Mouse (Mus musculus) CH12.LX (cell line): ENCODE data around the gene Skint1. TPM values are rescaled to one million over a fixed set of nuclear protein-coding genes. Genes with fewer than 3 reads are reported as not detected.

Experiments
- DNase-seq: peaks from one replicate; pipeline ENCODE4 v3.0.0-alpha.2; 2013; ENCODE audit errors: extremely low read depth
- H3K27ac ChIP-seq: 2 replicates; pipeline ENCODE4 v1.5.1; 2012; ENCODE audit warnings: low read depth, mild to moderate bottlenecking, control low read depth, moderate library complexity; ENCODE audit not compliant: insufficient read depth
- H3K27me3 ChIP-seq: replicated peaks from 2 replicates; pipeline ENCODE3; 2012; ENCODE audit warnings: inconsistent platforms
- H3K36me3 ChIP-seq, 2 experiments: replicated peaks in 1 of 2; 2 replicates each; pipeline versions ENCODE3 to v1.6.1; 2012; ENCODE audit warnings: inconsistent platforms in 1 of 2, low read length in 1 of 2, mild to moderate bottlenecking in 1 of 2, mixed read lengths in 1 of 2, moderate library complexity in 1 of 2; ENCODE audit not compliant: control insufficient read depth in 1 of 2, insufficient read depth in 1 of 2
- H3K4me1 ChIP-seq, 2 experiments: 2 replicates each; pipeline ENCODE4 v1.6.1; 2012; ENCODE audit warnings: inconsistent platforms in 1 of 2, moderate library complexity in 1 of 2; ENCODE audit not compliant: insufficient read depth in 2 of 2, control insufficient read depth in 1 of 2
- H3K4me2 ChIP-seq: 2 replicates; pipeline ENCODE4 v1.6.1; 2012; ENCODE audit warnings: low read depth, mild to moderate bottlenecking, control low read depth; ENCODE audit not compliant: poor library complexity, insufficient read depth, severe bottlenecking
- H3K4me3 ChIP-seq, 3 experiments: fragments of 150-350 bp in 1 of 3; sonication (generic) in 1 of 3; replicated peaks in 1 of 3; 2 replicates each; pipeline versions ENCODE3 to v1.5.1; 2011 to 2012; ENCODE audit warnings: low read depth in 2 of 3, low read length in 2 of 3, mild to moderate bottlenecking in 2 of 3, moderate library complexity in 2 of 3, control low read depth in 1 of 3, improper control_type of control experiment in 1 of 3, inconsistent platforms in 1 of 3, mixed read lengths in 1 of 3; ENCODE audit not compliant: poor library complexity in 1 of 3
- H3K79me2 ChIP-seq: replicated peaks from 2 replicates; pipeline ENCODE4 v1.6.1; 2012; ENCODE audit warnings: mild to moderate bottlenecking, moderate library complexity; ENCODE audit not compliant: control insufficient read depth, poor library complexity, insufficient read depth, severe bottlenecking; ENCODE audit errors: extremely low read depth
- H3K9ac ChIP-seq: 2 replicates; pipeline ENCODE4 v1.6.1; 2012; ENCODE audit warnings: low read depth, mild to moderate bottlenecking, control low read depth, moderate library complexity; ENCODE audit not compliant: insufficient read depth
- H3K9me3 ChIP-seq: replicated peaks from 2 replicates; pipeline ENCODE3; 2012; ENCODE audit warnings: low read length, inconsistent platforms, mixed read lengths
- CHD2 ChIP-seq: IDR thresholded peaks from 2 replicates; pipeline ENCODE4 v1.6.1; 2011; ENCODE audit warnings: low read length, improper control_type of control experiment
- E2F4 ChIP-seq: IDR thresholded peaks from 2 replicates; pipeline ENCODE4 v1.6.1; 2011; ENCODE audit warnings: low read depth, low read length, improper control_type of control experiment; ENCODE audit not compliant: insufficient replicate concordance
- EP300 ChIP-seq: IDR thresholded peaks from 2 replicates; pipeline ENCODE4 v1.6.1; 2011; ENCODE audit warnings: low read length, improper control_type of control experiment
- ETS1 ChIP-seq: conservative IDR thresholded peaks from 2 replicates; pipeline ENCODE4 v1.6.1; 2012; ENCODE audit warnings: low read depth, mild to moderate bottlenecking, inconsistent platforms, low read length, improper control_type of control experiment, moderate library complexity
- GABPA ChIP-seq: IDR thresholded peaks from 2 replicates; pipeline ENCODE4 v1.6.1; 2012; ENCODE audit warnings: low read depth, low read length, improper control_type of control experiment, inconsistent platforms; ENCODE audit not compliant: insufficient replicate concordance
- HCFC1 ChIP-seq: IDR thresholded peaks from 2 replicates; pipeline ENCODE4 v1.6.1; 2012; ENCODE audit warnings: low read depth, mild to moderate bottlenecking, inconsistent platforms, low read length, improper control_type of control experiment
- JUND ChIP-seq: conservative IDR thresholded peaks from 2 replicates; pipeline ENCODE4 v1.6.1; 2011; ENCODE audit warnings: low read depth, low read length, improper control_type of control experiment
- KAT2A ChIP-seq: IDR thresholded peaks from 2 replicates; pipeline ENCODE4 v1.6.1; 2012; ENCODE audit warnings: low read length, improper control_type of control experiment, inconsistent platforms; ENCODE audit not compliant: insufficient replicate concordance
- MAFK ChIP-seq: IDR thresholded peaks from 2 replicates; pipeline ENCODE4 v1.6.1; 2011; ENCODE audit warnings: low read length, improper control_type of control experiment; ENCODE audit not compliant: insufficient replicate concordance
- MAX ChIP-seq: IDR thresholded peaks from 2 replicates; pipeline ENCODE4 v1.6.1; 2011; ENCODE audit warnings: low read length, improper control_type of control experiment
- MAZ ChIP-seq: IDR thresholded peaks from 2 replicates; pipeline ENCODE4 v1.6.1; 2012; ENCODE audit warnings: low read depth, mild to moderate bottlenecking, inconsistent platforms, low read length, improper control_type of control experiment, moderate library complexity
- MEF2A ChIP-seq: IDR thresholded peaks from 2 replicates; pipeline ENCODE4 v1.6.1; 2014; ENCODE audit warnings: low read depth, mild to moderate bottlenecking, inconsistent platforms, low read length, improper control_type of control experiment, borderline replicate concordance
- NRF1 ChIP-seq: IDR thresholded peaks from 2 replicates; pipeline ENCODE4 v1.6.1; 2014; ENCODE audit warnings: low read depth, mild to moderate bottlenecking, inconsistent platforms, low read length, improper control_type of control experiment, moderate library complexity
- POLR2A ChIP-seq: IDR thresholded peaks from 2 replicates; pipeline ENCODE4 v1.6.1; 2011; ENCODE audit warnings: low read depth, mild to moderate bottlenecking, improper control_type of control experiment, low read length
- POLR2AphosphoS2 ChIP-seq: IDR thresholded peaks from 2 replicates; pipeline ENCODE4 v1.6.1; 2011; ENCODE audit warnings: low read depth, low read length, improper control_type of control experiment
- RAD21 ChIP-seq: IDR thresholded peaks from 2 replicates; pipeline ENCODE4 v1.6.1; 2011; ENCODE audit warnings: low read depth, mild to moderate bottlenecking, low read length, improper control_type of control experiment, moderate library complexity
- RCOR1 ChIP-seq: conservative IDR thresholded peaks from 2 replicates; pipeline ENCODE4 v1.6.1; 2012; ENCODE audit warnings: low read depth, mild to moderate bottlenecking, inconsistent platforms, low read length, improper control_type of control experiment
- SIN3A ChIP-seq: IDR thresholded peaks from 2 replicates; pipeline ENCODE4 v1.6.1; 2012; ENCODE audit warnings: low read length, improper control_type of control experiment, inconsistent platforms
- SMC3 ChIP-seq: IDR thresholded peaks from 2 replicates; pipeline ENCODE4 v1.6.1; 2011; ENCODE audit warnings: low read depth, low read length, improper control_type of control experiment
- TBP ChIP-seq: conservative IDR thresholded peaks from 2 replicates; pipeline ENCODE4 v1.6.1; 2011; ENCODE audit warnings: low read depth, low read length, improper control_type of control experiment
- USF1 ChIP-seq: IDR thresholded peaks from 2 replicates; pipeline ENCODE4 v1.6.1; 2014; ENCODE audit warnings: low read depth, mild to moderate bottlenecking, inconsistent platforms, low read length, improper control_type of control experiment
- USF2 ChIP-seq: conservative IDR thresholded peaks from 2 replicates; pipeline ENCODE4 v1.6.1; 2011; ENCODE audit warnings: low read depth, low read length, improper control_type of control experiment
- ZC3H11A ChIP-seq: IDR thresholded peaks from 2 replicates; pipeline ENCODE4 v1.6.1; 2012; ENCODE audit warnings: low read depth, mild to moderate bottlenecking, inconsistent platforms, low read length, improper control_type of control experiment
- ZMIZ1 ChIP-seq: IDR thresholded peaks from 2 replicates; pipeline ENCODE4 v1.6.1; 2012; ENCODE audit warnings: low read depth, mild to moderate bottlenecking, inconsistent platforms, low read length, improper control_type of control experiment
- ZNF384 ChIP-seq: IDR thresholded peaks from 2 replicates; pipeline ENCODE4 v1.6.1; 2012; ENCODE audit warnings: low read depth, low read length, improper control_type of control experiment, inconsistent platforms
- dilution Hi-C: fragments of 300-500 bp; cut with MboI; formaldehyde crosslinking; loops from 2 replicates; pipeline ENCODE4 v1.14.3; 2020; ENCODE audit warnings: low sequenced_read_pairs; ENCODE audit not compliant: extremely low pct_unique_long_range_greater_than_20kb, extremely low pct_ligation_motif_present
- in situ Hi-C: fragments of 300-500 bp; cut with MboI; formaldehyde crosslinking; loops from 3 replicates; pipeline ENCODE4 v1.14.3; 2019; ENCODE audit warnings: low sequenced_read_pairs, low pct_ligation_motif_present, low pct_unique_long_range_greater_than_20kb, mixed read lengths
- polyA plus RNA-seq: library from polyadenylated mRNA; unstranded; fragments of >175 nt; gene quantifications from 2 replicates; pipeline ENCODE4 v1.2.1, GENCODE M21; 2012; ENCODE audit warnings: low read depth; ENCODE audit not compliant: insufficient read length
- total RNA-seq, 2 experiments: library from RNA; depleted of rRNA; stranded (reverse); fragments of 300-350 nt in 1 of 2; fragments of >200 nt in 1 of 2; gene quantifications; 2 replicates each; pipeline ENCODE4 v1.2.3; 2012 to 2014

Skint1 gene
- total and polyA plus RNA-seq, 3 experiments = not detected

DNA sequence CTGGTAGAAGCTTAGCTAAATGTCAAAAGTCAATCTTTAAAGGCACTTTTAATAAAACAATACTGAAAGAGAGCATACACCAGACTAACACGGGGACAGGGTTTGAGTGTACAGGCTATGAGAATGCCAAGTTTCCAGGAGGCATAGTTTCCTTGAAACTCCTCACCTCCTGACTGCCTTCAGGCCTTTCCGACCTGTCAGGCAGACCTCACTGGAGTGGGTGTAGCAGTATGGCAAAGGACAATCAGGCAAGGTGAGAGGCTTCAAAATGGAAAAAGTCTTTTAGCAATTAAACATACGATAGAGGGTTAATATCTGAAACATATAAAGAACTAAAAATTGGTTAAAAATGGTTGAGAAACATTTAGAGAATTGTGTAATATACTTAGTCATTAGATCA lies 42.4 kb upstream of the Skint1 start:
- dilution Hi-C loops (no loop called here), in situ Hi-C loops (no loop called here)
- no peak overlapping the region for H3K9ac ChIP-seq
- no peak overlapping the region for H3K27ac ChIP-seq
- DNase-seq = no peak
- no peaks in the 10 kb centered on the region for H3K36me3 ChIP-seq
- H3K79me2 ChIP-seq = no peaks in the 10 kb centered on the region
- no peaks in the 10 kb centered on the region for H3K9me3 ChIP-seq
- H3K4me3 ChIP-seq = no peak overlapping the region
- H3K4me2 ChIP-seq = no peak overlapping the region
- H3K4me1 ChIP-seq = no peaks in the 10 kb centered on the region
- peaks cover 8% of the 10 kb centered on the region for H3K27me3 ChIP-seq
- TF ChIP-seq ZMIZ1 (no peak), ZNF384 (no peak), POLR2A (no peak), NRF1 (no peak), MAFK (no peak), MAZ (no peak), E2F4 (no peak), POLR2AphosphoS2 (no peak), USF2 (no peak), JUND (no peak), SIN3A (no peak), USF1 (no peak)

DNA sequence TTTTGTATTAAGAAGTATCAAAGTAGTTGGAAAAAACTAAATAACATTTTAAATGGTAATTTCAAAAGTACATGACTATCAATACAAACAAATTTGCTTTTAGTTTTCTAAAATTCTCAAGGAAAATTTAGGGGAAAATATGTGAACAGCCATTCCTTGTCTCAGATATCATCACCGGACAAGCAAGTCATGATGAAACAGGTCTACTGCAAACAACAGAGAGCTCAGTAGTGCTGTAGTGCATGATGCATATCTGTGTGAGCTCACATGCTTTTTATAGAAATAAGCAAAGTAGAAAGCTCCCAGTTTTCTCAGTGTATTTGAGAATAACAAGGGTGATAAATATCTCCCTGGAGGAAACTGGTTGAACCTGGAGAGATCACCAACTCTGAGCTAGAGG lies 33.4 kb upstream of the Skint1 start, which contains the start of gene Skint7:
TSS of gene Skint7 (plus strand) at position 301 of the 400 bp plus-strand sequence.
- Histone ChIP-seq H3K4me3 (no peak within 1 kb of the TSS), H3K79me2 (no peaks in the 10 kb centered on the region), H3K9ac (no peak within 1 kb of the TSS)
- in situ Hi-C loops = no loop called here
- TF ChIP-seq ZMIZ1 (no peak), E2F4 (no peak), MAX (no peak), USF2 (no peak), EP300 (no peak), POLR2AphosphoS2 (no peak), ETS1 (no peak), MEF2A (no peak), SMC3 (no peak), GABPA (no peak), ZC3H11A (no peak), RAD21 (no peak), HCFC1 (no peak), TBP (no peak), CHD2 (no peak), JUND (no peak), RCOR1 (no peak), KAT2A (no peak), SIN3A (no peak)
- TF ChIP-seq, all 38 proteins: peak for 0
- Histone ChIP-seq H3K4me1 (no peaks in the 10 kb centered on the region), H3K4me2 (no peak within 1 kb of the TSS), H3K27me3 (peaks cover 6% of the 10 kb centered on the region), H3K9me3 (no peaks in the 10 kb centered on the region), H3K36me3 (no peaks in the 10 kb centered on the region), H3K27ac (no peak within 1 kb of the TSS)
- dilution Hi-C loops = no loop called here
- DNase-seq = no peak
